Mouse (Mus musculus) neutrophil, adult 5-6 weeks (primary cell): ENCODE measurements around the gene Arl5c. TPM values are rescaled to one million over a fixed set of nuclear protein-coding genes. Genes with fewer than 3 reads are reported as not detected.

Experiments used
- ATAC-seq: fragments of 151-379, 151-347 bp; 2 replicates; pipeline ENCODE4 v1.8.0; 2017; ENCODE audit warnings: mild to moderate bottlenecking, moderate TSS enrichment; ENCODE audit not compliant: insufficient number of reproducible peaks, poor library complexity, low FRiP score, severe bottlenecking; ENCODE audit errors: extremely low read depth
- total RNA-seq: library from RNA; stranded (forward); fragments of 200-1000 nt; gene quantifications from 2 replicates; pipeline ENCODE4 v1.2.3, GENCODE M21; 2017

The Arl5c gene
- 54.0 and 56.4 TPM in 2 replicates for total RNA-seq

- ATAC-seq = peak; percentile 20; the same call in 1 of the 2 replicates
These were observed at the start of gene Arl5c for GRCm38 (mm10) chr11:97995564-97996288. Gene Arl5c, minus strand, starts transcription at chr11:97996181.

GRCm38 (mm10) chr11:98045596-98045995 is 49.6 kb upstream of the Arl5c start:
- ATAC-seq = no peak

GRCm38 (mm10) chr11:98044074-98044473 is 48.1 kb upstream of the Arl5c start:
- ATAC-seq = no peak

- no peak for ATAC-seq
These were observed 46.8 kb upstream of the Arl5c start for GRCm38 (mm10) chr11:98042741-98043140.

GRCm38 (mm10) chr11:98040975-98041374 is 45.0 kb upstream of the Arl5c start:
- ATAC-seq = no peak

- ATAC-seq = no peak
These were observed 41.9 kb upstream of the Arl5c start for GRCm38 (mm10) chr11:98037871-98038270.

- ATAC-seq = no peak
These were observed 40.0 kb upstream of the Arl5c start for GRCm38 (mm10) chr11:98035977-98036377.

- no peak for ATAC-seq
These were observed 38.9 kb upstream of the Arl5c start for GRCm38 (mm10) chr11:98034840-98035239.

- no peak for ATAC-seq
These were observed 38.1 kb upstream of the Arl5c start for GRCm38 (mm10) chr11:98034061-98034460.

- no peak; the same call in 1 of the 2 replicates for ATAC-seq
These were observed 35.4 kb upstream of the Arl5c start for GRCm38 (mm10) chr11:98031443-98031770.

GRCm38 (mm10) chr11:98030701-98031442 is 34.9 kb upstream of the Arl5c start:
- no peak for ATAC-seq

- ATAC-seq = no peak
These were observed 31.8 kb upstream of the Arl5c start for GRCm38 (mm10) chr11:98027785-98028184.

GRCm38 (mm10) chr11:98027297-98027688 is 31.3 kb upstream of the Arl5c start:
- no peak for ATAC-seq

- peak; percentile 78 for ATAC-seq
These were observed 30.8 kb upstream of the Arl5c start, which contains the start of gene Rpl19 for GRCm38 (mm10) chr11:98026570-98027296. Gene Rpl19, plus strand, starts transcription at chr11:98026710.

GRCm38 (mm10) chr11:98026248-98026569 is 30.2 kb upstream of the Arl5c start:
- ATAC-seq = no peak

- no peak for ATAC-seq
These were observed 28.5 kb upstream of the Arl5c start for GRCm38 (mm10) chr11:98024516-98024915.

GRCm38 (mm10) chr11:98022555-98023371 is 26.8 kb upstream of the Arl5c start, which contains the start of gene Cacnb1:
Gene Cacnb1, minus strand, starts transcription at chr11:98023034.
- ATAC-seq = no peak

GRCm38 (mm10) chr11:98022253-98022554 is 26.2 kb upstream of the Arl5c start:
- ATAC-seq = no peak

GRCm38 (mm10) chr11:98021565-98022252 is 25.7 kb upstream of the Arl5c start:
- ATAC-seq = no peak
